12 mouse cellular contexts compared by ENCODE assay signal in the genomic region with DNA sequence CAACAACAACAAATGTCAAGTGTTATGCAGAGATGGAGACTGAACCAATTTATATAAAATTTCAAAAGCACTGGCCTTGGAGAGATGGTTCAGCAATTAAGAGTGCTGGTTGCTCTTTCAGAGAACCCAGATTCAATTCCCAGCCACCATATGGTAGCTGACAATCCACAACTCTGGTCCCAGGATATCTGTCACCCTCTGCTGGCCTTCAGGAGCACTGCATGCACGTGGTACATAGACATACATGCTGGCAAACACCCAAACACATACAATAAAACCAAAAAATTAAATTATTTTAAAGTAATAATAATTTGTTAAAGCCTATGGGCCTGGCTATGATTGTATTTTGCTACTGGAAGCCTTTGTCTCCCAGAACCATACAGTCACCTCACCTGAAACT.
DNase-seq lines count a peak whose midpoint lies in the region; ATAC-seq and TF ChIP-seq lines count a peak whose summit lies in the region.
"Had no signal": no experiment of that assay in that cellular context is flagged by ENCODE, and none has a peak within 500 bp of the region (broad histone marks: within the 10 kb centered on the region; RNA-seq: fewer than 3 reads in every experiment).

No protein-coding gene starts in this region.

- no peak overlapping the region for H3K4me2 ChIP-seq in intestine, postnatal 0 days (replicated peaks; ENCODE audit: low read depth)
- H3K4me2 ChIP-seq in intestine, embryonic 16.5 days (ENCODE audit: low read depth, low read length): no peak overlapping the region
- H3K4me2 ChIP-seq in midbrain, embryonic 14.5 days (ENCODE audit: low read length): no peak overlapping the region
- H3K4me2 ChIP-seq in midbrain, embryonic 16.5 days (ENCODE audit: low read length): no peak overlapping the region
- H3K4me2 ChIP-seq: embryonic facial prominence, embryonic 13.5 days; heart, embryonic 13.5 days; limb, embryonic 12.5 days had no signal

- H3K4me3 ChIP-seq in intestine, postnatal 0 days (ENCODE audit: low read depth, low read length): no peak overlapping the region
- no peak overlapping the region for H3K4me3 ChIP-seq in intestine, embryonic 16.5 days (ENCODE audit: low read length)
- no peak overlapping the region for H3K4me3 ChIP-seq in midbrain, embryonic 14.5 days (replicated peaks; ENCODE audit: low read depth, low read length)
- no peak overlapping the region for H3K4me3 ChIP-seq in midbrain, embryonic 16.5 days (ENCODE audit: low read depth, low read length)
- H3K4me3 ChIP-seq in embryonic facial prominence, embryonic 10.5 days: no peak overlapping the region
- H3K4me3 ChIP-seq: embryonic facial prominence, embryonic 13.5 days; heart, embryonic 13.5 days; limb, embryonic 12.5 days; midbrain, embryonic 10.5 days had no signal

- H3K9ac ChIP-seq in intestine, postnatal 0 days (ENCODE audit: low read depth, low read length): no peak overlapping the region
- no peak overlapping the region for H3K9ac ChIP-seq in intestine, embryonic 16.5 days (ENCODE audit: low read depth, low read length)
- no peak overlapping the region for H3K9ac ChIP-seq in midbrain, embryonic 14.5 days (replicated peaks; ENCODE audit: low read length)
- H3K9ac ChIP-seq in midbrain, embryonic 16.5 days (ENCODE audit: low read depth, low read length): no peak overlapping the region
- H3K9ac ChIP-seq: embryonic facial prominence, embryonic 13.5 days; heart, embryonic 13.5 days; limb, embryonic 12.5 days had no signal

- no peaks in the 10 kb centered on the region for H3K27me3 ChIP-seq in intestine, postnatal 0 days (replicated peaks; ENCODE audit: control insufficient read depth, insufficient read depth, low read length)
- H3K27me3 ChIP-seq in intestine, embryonic 16.5 days (replicated peaks; ENCODE audit: control insufficient read depth, insufficient read depth, low read length): no peaks in the 10 kb centered on the region
- no peaks in the 10 kb centered on the region for H3K27me3 ChIP-seq in midbrain, embryonic 14.5 days (ENCODE audit: control insufficient read depth, insufficient read depth, low read length)
- no peaks in the 10 kb centered on the region for H3K27me3 ChIP-seq in midbrain, embryonic 16.5 days (ENCODE audit: control insufficient read depth, insufficient read depth, low read depth, low read length)
- no peaks in the 10 kb centered on the region for H3K27me3 ChIP-seq in embryonic facial prominence, embryonic 10.5 days (replicated peaks; ENCODE audit: low read depth, poor library complexity, severe bottlenecking)
- H3K27me3 ChIP-seq: embryonic facial prominence, embryonic 13.5 days; heart, embryonic 13.5 days; limb, embryonic 12.5 days had no signal

- peak; percentile 62 for TF ChIP-seq CTCF in intestine, postnatal 0 days (IDR thresholded peaks at IDR 0.05; ENCODE audit: low read depth)

- H3K4me1 ChIP-seq in intestine, postnatal 0 days (replicated peaks; ENCODE audit: control insufficient read depth, insufficient read depth, low read length): no peaks in the 10 kb centered on the region
- no peaks in the 10 kb centered on the region for H3K4me1 ChIP-seq in intestine, embryonic 16.5 days (ENCODE audit: control insufficient read depth, insufficient read depth, low read length)
- H3K4me1 ChIP-seq in midbrain, embryonic 14.5 days (ENCODE audit: control insufficient read depth, insufficient read depth, low read length): no peaks in the 10 kb centered on the region
- no peaks in the 10 kb centered on the region for H3K4me1 ChIP-seq in midbrain, embryonic 16.5 days (ENCODE audit: control insufficient read depth, insufficient read depth, low read length)
- H3K4me1 ChIP-seq in embryonic facial prominence, embryonic 10.5 days: peaks cover 6% of the 10 kb centered on the region
- H3K4me1 ChIP-seq: heart, embryonic 13.5 days; limb, embryonic 12.5 days; midbrain, embryonic 10.5 days had no signal

- H3K9me3 ChIP-seq in intestine, postnatal 0 days (ENCODE audit: control insufficient read depth): no peaks in the 10 kb centered on the region
- H3K9me3 ChIP-seq in intestine, embryonic 16.5 days (ENCODE audit: control insufficient read depth, low read length): no peaks in the 10 kb centered on the region
- H3K9me3 ChIP-seq in midbrain, embryonic 14.5 days (ENCODE audit: control insufficient read depth, low read length): no peaks in the 10 kb centered on the region
- H3K9me3 ChIP-seq in midbrain, embryonic 16.5 days (replicated peaks; ENCODE audit: control insufficient read depth, low read length, poor library complexity, severe bottlenecking): no peaks in the 10 kb centered on the region
- H3K9me3 ChIP-seq in embryonic facial prominence, embryonic 10.5 days: no peaks in the 10 kb centered on the region
- H3K9me3 ChIP-seq: embryonic facial prominence, embryonic 13.5 days; heart, embryonic 13.5 days; limb, embryonic 12.5 days; midbrain, embryonic 10.5 days had no signal

- DNase-seq in midbrain, embryonic 14.5 days: peak; percentile 25
- DNase-seq in embryonic facial prominence, embryonic 10.5 days (ENCODE audit: low spot score): peak; percentile 14
- DNase-seq in retina, postnatal 1 day: peak; percentile 18
- DNase-seq in cerebellum, adult 11 months: no peak
- DNase-seq: thymus, postnatal 25 days had no signal

- H3K27ac ChIP-seq in intestine, postnatal 0 days (ENCODE audit: low read depth, low read length): no peak overlapping the region
- H3K27ac ChIP-seq in intestine, embryonic 16.5 days (ENCODE audit: low read length): no peak overlapping the region
- no peak overlapping the region for H3K27ac ChIP-seq in midbrain, embryonic 14.5 days (replicated peaks; ENCODE audit: low read depth, low read length)
- no peak overlapping the region for H3K27ac ChIP-seq in midbrain, embryonic 16.5 days (ENCODE audit: low read length)
- H3K27ac ChIP-seq in embryonic facial prominence, embryonic 10.5 days (replicated peaks): no peak overlapping the region
- H3K27ac ChIP-seq: embryonic facial prominence, embryonic 13.5 days; heart, embryonic 13.5 days; limb, embryonic 12.5 days; midbrain, embryonic 10.5 days had no signal

- 26% methylated on average over 1 of the region's 1 CpGs for WGBS in intestine, postnatal 0 days
- WGBS in intestine, embryonic 16.5 days: 33% methylated on average over 1 of the region's 1 CpGs
- WGBS in midbrain, embryonic 14.5 days: 26% methylated on average over 1 of the region's 1 CpGs
- 21% methylated on average over 1 of the region's 1 CpGs for WGBS in midbrain, embryonic 16.5 days
- 18% methylated on average over 1 of the region's 1 CpGs for WGBS in embryonic facial prominence, embryonic 10.5 days

- no peak for ATAC-seq in intestine, postnatal 0 days
- no peak for ATAC-seq in intestine, embryonic 16.5 days
- ATAC-seq in midbrain, embryonic 14.5 days (ENCODE audit: low FRiP score, low TSS enrichment): no peak
- ATAC-seq in midbrain, embryonic 16.5 days: no peak

- no peaks in the 10 kb centered on the region for H3K36me3 ChIP-seq in intestine, postnatal 0 days (ENCODE audit: control insufficient read depth, insufficient read depth)
- H3K36me3 ChIP-seq in intestine, embryonic 16.5 days (ENCODE audit: control insufficient read depth, insufficient read depth, low read length): no peaks in the 10 kb centered on the region
- no peaks in the 10 kb centered on the region for H3K36me3 ChIP-seq in midbrain, embryonic 14.5 days (ENCODE audit: control insufficient read depth, insufficient read depth, low read length)
- no peaks in the 10 kb centered on the region for H3K36me3 ChIP-seq in midbrain, embryonic 16.5 days (ENCODE audit: control insufficient read depth, insufficient read depth, low read length)
- no peaks in the 10 kb centered on the region for H3K36me3 ChIP-seq in embryonic facial prominence, embryonic 10.5 days (replicated peaks)
- H3K36me3 ChIP-seq: embryonic facial prominence, embryonic 13.5 days; heart, embryonic 13.5 days; limb, embryonic 12.5 days; midbrain, embryonic 10.5 days had no signal
